Mouse (Mus musculus): ENCODE results near the gene Abca15.

- TF ChIP-seq POLR2A (IDR thresholded peaks at IDR 0.05; ENCODE audit: borderline replicate concordance, extremely low read depth, insufficient read depth, insufficient read length, poor library complexity, severe bottlenecking) (no peak), CTCF (IDR thresholded peaks at IDR 0.05; ENCODE audit: borderline replicate concordance, extremely low read depth, insufficient read depth, insufficient read length) (no peak)
These were observed 43.2 kb upstream of the Abca15 start for GRCm38 (mm10) chr7:120285286-120285685.

Measured in brain, embryonic 14.5 days (tissue).